Mouse (Mus musculus) bone marrow, adult 2 months (tissue): ENCODE results near the gene Akap12.

ENCODE experiments used
- CTCF ChIP-seq: fragments of 200-500 bp; IDR thresholded peaks from 2 replicates; pipeline ENCODE4 v1.5.1; 2011; ENCODE audit warnings: low read length, control low read depth; ENCODE audit not compliant: control insufficient read depth, insufficient read depth
- POLR2A ChIP-seq: fragments of 200-500 bp; IDR thresholded peaks from 2 replicates; pipeline ENCODE4 v1.6.1; 2011; ENCODE audit warnings: low read depth, mild to moderate bottlenecking, control low read depth, low read length, borderline replicate concordance; ENCODE audit not compliant: control insufficient read depth

DNA sequence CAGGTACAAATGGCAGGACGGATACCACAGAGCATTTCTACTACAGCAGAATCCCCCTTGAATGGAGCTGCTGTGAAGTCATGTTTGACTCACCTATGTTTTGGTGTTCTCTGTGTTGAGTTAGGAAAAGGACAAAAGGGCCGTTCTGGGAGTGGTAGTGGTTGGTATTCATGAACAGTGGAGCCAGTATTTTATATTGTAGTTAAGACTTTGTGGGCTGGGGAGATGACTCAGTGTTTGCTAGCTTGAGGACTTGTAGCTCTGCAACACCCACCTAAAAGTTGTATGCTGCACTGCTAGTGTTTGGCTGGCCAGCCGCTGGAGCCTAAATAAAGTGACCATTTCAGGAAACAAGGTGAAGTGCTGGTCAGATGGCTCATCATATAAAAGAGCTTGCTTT, 129.1 kb downstream of the Akap12 start:
- TF ChIP-seq CTCF (no peak), POLR2A (no peak)
